Mouse (Mus musculus) hindbrain, postnatal 0 days (tissue): ENCODE data around the gene Nppb. TPM values are rescaled to one million over a fixed set of nuclear protein-coding genes. Genes with fewer than 3 reads are reported as not detected.

Experiments
- ATAC-seq: fragments of 200-750 bp; cut with Nextera tagmentation; 2 replicates; pipeline ENCODE4 v1.8.0; 2017; ENCODE audit warnings: mild to moderate bottlenecking, moderate TSS enrichment, moderate library complexity
- DNase-seq: peaks from one replicate; pipeline ENCODE4 v3.0.0-alpha.2; 2015; ENCODE audit warnings: low spot score
- H3K27ac ChIP-seq: fragments of 300-500 bp; sonication (generic); 2 replicates; pipeline ENCODE4 v1.5.1; 2014; ENCODE audit warnings: mild to moderate bottlenecking
- H3K27me3 ChIP-seq: fragments of 300-500 bp; sonication (generic); 2 replicates; pipeline ENCODE4 v1.6.1; 2014; ENCODE audit warnings: low read length, mixed read lengths; ENCODE audit not compliant: insufficient read depth
- H3K36me3 ChIP-seq: fragments of 300-500 bp; sonication (generic); 2 replicates; pipeline ENCODE4 v1.6.1; 2014; ENCODE audit warnings: low read length, mixed read lengths; ENCODE audit not compliant: insufficient read depth
- H3K4me1 ChIP-seq: fragments of 300-500 bp; sonication (generic); 2 replicates; pipeline ENCODE4 v1.6.1; 2014; ENCODE audit warnings: antibody characterized with exemption, low read length, mixed read lengths; ENCODE audit not compliant: insufficient read depth
- H3K4me2 ChIP-seq: fragments of 300-500 bp; sonication (generic); 2 replicates; pipeline ENCODE4 v1.6.1; 2014; ENCODE audit warnings: low read depth, mild to moderate bottlenecking, low read length, moderate library complexity, mixed read lengths
- H3K4me3 ChIP-seq: fragments of 300-500 bp; sonication (generic); 2 replicates; pipeline ENCODE4 v1.5.1; 2014; ENCODE audit warnings: low read length
- H3K9ac ChIP-seq: fragments of 300-500 bp; sonication (generic); replicated peaks from 2 replicates; pipeline ENCODE4 v1.6.1; 2014; ENCODE audit warnings: mild to moderate bottlenecking, low read length, moderate library complexity, mixed read lengths
- H3K9me3 ChIP-seq: fragments of 300-500 bp; sonication (generic); 2 replicates; pipeline ENCODE4 v1.6.1; 2016; ENCODE audit warnings: low read length, mixed read lengths
- CTCF ChIP-seq: IDR thresholded peaks from 2 replicates; pipeline ENCODE4 v1.5.1; 2016; ENCODE audit warnings: antibody characterized with exemption, control low read depth, low read depth
- WGBS: fragments of 180-500 bp; shearing (Covaris S2); extraction: QIAGEN DNeasy Blood & Tissue Kit; methylation state at CpG from one replicate; pipeline ENCODE4 v1.1.7; 2014; 5-methylcytosine and 5-hydroxymethylcytosine counted together
- polyA plus RNA-seq: library from polyadenylated mRNA; unstranded; fragments of >200 nt; fragmentation: Nextera tagmentation; extraction: Ambion mirVana; gene quantifications from 2 replicates; pipeline ENCODE4 v1.2.1, GENCODE M21; 2015
- total RNA-seq: library from RNA; depleted of rRNA; stranded (reverse); fragments of >200 nt; gene quantifications from 2 replicates; pipeline ENCODE4 v1.2.3, GENCODE M21; 2014; rRNA removed

The Nppb gene
- total and polyA plus RNA-seq, 2 experiments from 2014 or later, result 0.19 TPM; not detected in 1

- Histone ChIP-seq H3K4me2 (no peak overlapping the region), H3K9ac (no peak overlapping the region), H3K27me3 (no peaks in the 10 kb centered on the region), H3K9me3 (no peaks in the 10 kb centered on the region), H3K4me3 (no peak overlapping the region), H3K27ac (no peak overlapping the region), H3K4me1 (peaks cover 17% of the 10 kb centered on the region), H3K36me3 (0 out of 2 replicates have a peak, but pooled peaks cover 11% of the 10 kb centered on the region)
- DNase-seq (no peak), ATAC-seq (no peak)
- 90% methylated on average over 3 of the region's 3 CpGs for WGBS
- TF ChIP-seq CTCF, result no peak
Measured at GRCm38 (mm10) chr4:148035440-148035839, 49.9 kb downstream of the Nppb start.

Other genes with a start within 250 kb of the Nppb start
- gene Zfp984, start 176.0 kb upstream of the Nppb start, total RNA-seq, result 1.5 and 1.9 TPM in 2 replicates
- 3.4 TPM in 2 replicates for gene Zfp984, start 176.0 kb upstream of the Nppb start, polyA plus RNA-seq
- 8.1 and 8.3 TPM in 2 replicates for gene Zfp933, start 137.4 kb upstream of the Nppb start, total RNA-seq
- 3.1 and 5.2 TPM in 2 replicates for gene Zfp933, start 137.4 kb upstream of the Nppb start, polyA plus RNA-seq
- gene Miip, start 117.0 kb upstream of the Nppb start, total RNA-seq, result 33.5 and 34.3 TPM in 2 replicates
- gene Miip, start 117.0 kb upstream of the Nppb start, polyA plus RNA-seq, result 35.1 and 36.0 TPM in 2 replicates
- 3.2 and 5.6 TPM in 2 replicates for gene Fv1, start 116.8 kb upstream of the Nppb start, total RNA-seq
- 3.7 and 4.3 TPM in 2 replicates for gene Fv1, start 116.8 kb upstream of the Nppb start, polyA plus RNA-seq
- gene Mfn2, start 81.1 kb upstream of the Nppb start, total RNA-seq, result 86.1 and 88.6 TPM in 2 replicates
- gene Mfn2, start 81.1 kb upstream of the Nppb start, polyA plus RNA-seq, result 84.9 and 86.8 TPM in 2 replicates
- 30.0 and 46.2 TPM in 2 replicates for gene Plod1, start 49.0 kb upstream of the Nppb start, total RNA-seq
- gene Plod1, start 49.0 kb upstream of the Nppb start, polyA plus RNA-seq, result 22.6 and 22.8 TPM in 2 replicates
- gene 2510039O18Rik, start 44.9 kb upstream of the Nppb start, total RNA-seq, result 62.9 and 70.9 TPM in 2 replicates
- gene 2510039O18Rik, start 44.9 kb upstream of the Nppb start, polyA plus RNA-seq, result 10.3 and 11.0 TPM in 2 replicates
- gene Nppa, start 14.9 kb downstream of the Nppb start, total RNA-seq, result 0.58 and 1.8 TPM in 2 replicates
- gene Nppa, start 14.9 kb downstream of the Nppb start, polyA plus RNA-seq, result 2.0 and 2.6 TPM in 2 replicates
- gene Clcn6, start 53.0 kb downstream of the Nppb start, total RNA-seq, result 58.6 and 60.7 TPM in 2 replicates
- 22.0 and 24.4 TPM in 2 replicates for gene Clcn6, start 53.0 kb downstream of the Nppb start, polyA plus RNA-seq
- gene Mthfr, start 53.3 kb downstream of the Nppb start, total RNA-seq, result 46.0 and 52.4 TPM in 2 replicates
- gene Mthfr, start 53.3 kb downstream of the Nppb start, polyA plus RNA-seq, result 9.3 and 10.6 TPM in 2 replicates
- gene Agtrap, start 102.2 kb downstream of the Nppb start, total RNA-seq, result 6.2 and 7.6 TPM in 2 replicates
- gene Agtrap, start 102.2 kb downstream of the Nppb start, polyA plus RNA-seq, result 9.9 and 10.4 TPM in 2 replicates
- 39.9 and 56.5 TPM in 2 replicates for gene Mad2l2, start 144.6 kb downstream of the Nppb start, total RNA-seq
- gene Mad2l2, start 144.6 kb downstream of the Nppb start, polyA plus RNA-seq, result 99.7 and 102 TPM in 2 replicates
- gene Draxin, start 144.9 kb downstream of the Nppb start, total RNA-seq, result 42.3 and 44.9 TPM in 2 replicates
- 7.2 TPM in 2 replicates for gene Draxin, start 144.9 kb downstream of the Nppb start, polyA plus RNA-seq
- 23.7 and 36.3 TPM in 2 replicates for gene Fbxo6, start 166.4 kb downstream of the Nppb start, total RNA-seq
- gene Fbxo6, start 166.4 kb downstream of the Nppb start, polyA plus RNA-seq, result 23.8 and 24.0 TPM in 2 replicates
- gene Fbxo44, start 174.7 kb downstream of the Nppb start, total RNA-seq, result 199 and 200 TPM in 2 replicates
- 118 and 122 TPM in 2 replicates for gene Fbxo44, start 174.7 kb downstream of the Nppb start, polyA plus RNA-seq
- gene Fbxo2, start 174.8 kb downstream of the Nppb start, total RNA-seq, result 25.5 and 39.8 TPM in 2 replicates
- gene Fbxo2, start 174.8 kb downstream of the Nppb start, polyA plus RNA-seq, result 45.6 and 49.9 TPM in 2 replicates